In the genomic region with DNA sequence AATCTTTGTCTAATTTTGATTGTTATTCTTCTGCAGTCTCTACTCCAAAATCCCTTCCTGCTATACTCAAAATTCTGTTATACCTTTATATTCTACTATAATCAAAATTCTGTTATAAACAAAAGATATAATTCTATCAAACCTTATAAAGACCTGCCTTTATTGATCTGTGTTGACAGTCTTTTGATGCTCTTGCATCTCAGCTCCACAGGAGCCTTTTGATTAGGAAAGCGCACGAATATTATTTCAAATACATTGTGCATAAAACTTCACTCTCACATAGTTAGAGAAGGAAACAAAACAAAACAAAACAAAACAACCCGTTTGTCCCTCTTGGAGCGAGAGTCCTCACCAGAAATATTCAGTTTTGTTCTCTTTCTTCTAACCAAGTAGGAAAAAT, we compare ENCODE assay signal across 8 mouse cellular contexts. TPM values are rescaled to one million over a fixed set of nuclear protein-coding genes. Genes with fewer than 3 reads are reported as not detected.
DNase-seq lines count a peak whose midpoint lies in the region; ATAC-seq and TF ChIP-seq lines count a peak whose summit lies in the region.

No protein-coding gene starts in this region.

- no peak for TF ChIP-seq CTCF in thymus, adult 2 months (IDR thresholded peaks at IDR 0.05; ENCODE audit: borderline replicate concordance, control insufficient read depth, extremely low read depth, insufficient read depth, low read length, poor library complexity)

- peaks cover 7% of the 10 kb centered on the region for H3K4me1 ChIP-seq in kidney, embryonic 15.5 days
- no peaks in the 10 kb centered on the region; the same call in 1 of the 2 replicates for H3K4me1 ChIP-seq in embryonic facial prominence, embryonic 12.5 days
- H3K4me1 ChIP-seq in hindbrain, embryonic 14.5 days (replicated peaks; ENCODE audit: control insufficient read depth, insufficient read depth, low read length), result 0 out of 2 replicates have a peak, but pooled peaks cover 11% of the 10 kb centered on the region
- H3K4me1 ChIP-seq in midbrain, embryonic 16.5 days (ENCODE audit: control insufficient read depth, insufficient read depth, low read length), result peaks cover 17% of the 10 kb centered on the region
- H3K4me1 ChIP-seq in thymus, adult 2 months (replicated peaks; ENCODE audit: control insufficient read depth, insufficient read depth, low read length), result no peaks in the 10 kb centered on the region

- TF ChIP-seq POLR2A in thymus, adult 2 months (IDR thresholded peaks at IDR 0.05; ENCODE audit: control insufficient read depth, extremely low read depth, insufficient read depth, low read length, poor library complexity), result no peak

- no peak for ATAC-seq in kidney, embryonic 15.5 days (replicated peaks; ENCODE audit: low FRiP score)
- no peak for ATAC-seq in embryonic facial prominence, embryonic 12.5 days (ENCODE audit: insufficient number of reproducible peaks, insufficient read depth, low FRiP score, low TSS enrichment)
- ATAC-seq in hindbrain, embryonic 14.5 days (ENCODE audit: low FRiP score), result peak; percentile 6; the same call in 1 of the 2 replicates
- ATAC-seq in midbrain, embryonic 16.5 days, result peak; percentile 41

- H3K36me3 ChIP-seq in kidney, embryonic 15.5 days, result no peaks in the 10 kb centered on the region
- H3K36me3 ChIP-seq in embryonic facial prominence, embryonic 12.5 days, result no peaks in the 10 kb centered on the region
- peaks cover 18% of the 10 kb centered on the region for H3K36me3 ChIP-seq in hindbrain, embryonic 14.5 days (replicated peaks; ENCODE audit: control insufficient read depth, insufficient read depth)
- peaks cover 6% of the 10 kb centered on the region; the same call in 1 of the 2 replicates for H3K36me3 ChIP-seq in midbrain, embryonic 16.5 days (ENCODE audit: control insufficient read depth, insufficient read depth, low read length)
- H3K36me3 ChIP-seq in thymus, adult 2 months (ENCODE audit: control insufficient read depth, insufficient read depth, low read length), result no peaks in the 10 kb centered on the region

- H3K4me2 ChIP-seq in kidney, embryonic 15.5 days, result peak overlapping the region; percentile 67
- H3K4me2 ChIP-seq in embryonic facial prominence, embryonic 12.5 days (replicated peaks), result peak overlapping the region; percentile 55
- H3K4me2 ChIP-seq in hindbrain, embryonic 14.5 days (replicated peaks), result peak overlapping the region; percentile 57
- peak overlapping the region; percentile 57 for H3K4me2 ChIP-seq in midbrain, embryonic 16.5 days (ENCODE audit: low read length)

- 74% methylated on average over 4 of the region's 4 CpGs for WGBS in kidney, embryonic 15.5 days
- 72% methylated on average over 4 of the region's 4 CpGs for WGBS in embryonic facial prominence, embryonic 12.5 days
- 56% methylated on average over 4 of the region's 4 CpGs for WGBS in hindbrain, embryonic 14.5 days
- WGBS in midbrain, embryonic 16.5 days, result 42% methylated on average over 4 of the region's 4 CpGs
- 70% methylated on average over 4 of the region's 4 CpGs for WGBS in thymus, adult 2 months

- H3K9ac ChIP-seq in kidney, embryonic 15.5 days, result no peak overlapping the region
- H3K9ac ChIP-seq in embryonic facial prominence, embryonic 12.5 days, result no peak overlapping the region
- peak overlapping the region; percentile 67 for H3K9ac ChIP-seq in hindbrain, embryonic 14.5 days
- H3K9ac ChIP-seq in midbrain, embryonic 16.5 days (ENCODE audit: low read depth, low read length), result peak overlapping the region; percentile 92

- DNase-seq in kidney, adult 8-10 months, result no peak
- DNase-seq in hindbrain, embryonic 14.5 days (ENCODE audit: low spot score), result peak; percentile 55
- DNase-seq in ovary, postnatal 14 days (ENCODE audit: low spot score), result no peak
- no peak for DNase-seq in thymus, adult 2 months
- DNase-seq in embryo, embryonic 10.5 days (ENCODE audit: low spot score), result no peak

- H3K27ac ChIP-seq in kidney, embryonic 15.5 days, result no peak overlapping the region
- H3K27ac ChIP-seq in embryonic facial prominence, embryonic 12.5 days, result no peak overlapping the region
- H3K27ac ChIP-seq in hindbrain, embryonic 14.5 days, result peak overlapping the region; percentile 85
- peak overlapping the region; percentile 94 for H3K27ac ChIP-seq in midbrain, embryonic 16.5 days (ENCODE audit: low read length)
- no peak overlapping the region for H3K27ac ChIP-seq in thymus, adult 2 months (ENCODE audit: control insufficient read depth, insufficient read depth, low read length)

- H3K9me3 ChIP-seq in kidney, embryonic 15.5 days (replicated peaks), result no peaks in the 10 kb centered on the region; the same call in 1 of the 2 replicates
- no peaks in the 10 kb centered on the region for H3K9me3 ChIP-seq in embryonic facial prominence, embryonic 12.5 days
- H3K9me3 ChIP-seq in hindbrain, embryonic 14.5 days (ENCODE audit: control insufficient read depth, low read length), result peaks cover 2% of the 10 kb centered on the region; the same call in 1 of the 2 replicates
- no peaks in the 10 kb centered on the region for H3K9me3 ChIP-seq in midbrain, embryonic 16.5 days (replicated peaks; ENCODE audit: control insufficient read depth, low read length, poor library complexity, severe bottlenecking)

- peak overlapping the region; percentile 38 for H3K4me3 ChIP-seq in kidney, embryonic 15.5 days (replicated peaks)
- H3K4me3 ChIP-seq in embryonic facial prominence, embryonic 12.5 days, result peak overlapping the region; percentile 31
- peak overlapping the region; percentile 55 for H3K4me3 ChIP-seq in hindbrain, embryonic 14.5 days (replicated peaks; ENCODE audit: low read length)
- peak overlapping the region; percentile 88 for H3K4me3 ChIP-seq in midbrain, embryonic 16.5 days (ENCODE audit: low read depth, low read length)
- no peak overlapping the region for H3K4me3 ChIP-seq in thymus, adult 2 months (ENCODE audit: control insufficient read depth, insufficient read depth, low read length)

- 0 out of 2 replicates have a peak, but pooled peaks cover 3% of the 10 kb centered on the region for H3K27me3 ChIP-seq in kidney, embryonic 15.5 days
- H3K27me3 ChIP-seq in embryonic facial prominence, embryonic 12.5 days, result no peaks in the 10 kb centered on the region
- H3K27me3 ChIP-seq in hindbrain, embryonic 14.5 days (ENCODE audit: control insufficient read depth, insufficient read depth, low read length), result no peaks in the 10 kb centered on the region
- no peaks in the 10 kb centered on the region for H3K27me3 ChIP-seq in midbrain, embryonic 16.5 days (ENCODE audit: control insufficient read depth, insufficient read depth, low read depth, low read length)
- no peaks in the 10 kb centered on the region for H3K27me3 ChIP-seq in thymus, adult 2 months (ENCODE audit: control insufficient read depth, insufficient read depth, low read length)

RNA-seq across cellular contexts. Expression of a gene that starts 0.4 kb away (rescaled TPM):
- polyA plus RNA-seq in kidney, embryonic 15.5 days (2015; fragmentation: Nextera tagmentation; extraction: Ambion mirVana), result 0.69 and 3.2 TPM in 2 replicates
- 8.5 and 10.8 TPM in 2 replicates for polyA plus RNA-seq in embryonic facial prominence, embryonic 12.5 days (2016; fragmentation: Nextera tagmentation; extraction: Ambion mirVana)
- polyA plus RNA-seq in hindbrain, embryonic 14.5 days (2014; fragmentation: Nextera tagmentation; extraction: Ambion mirVana), result 116 and 126 TPM in 2 replicates
- 134 and 138 TPM in 2 replicates for polyA plus RNA-seq in midbrain, embryonic 16.5 days (2015; fragmentation: Nextera tagmentation; extraction: Ambion mirVana)
- polyA plus RNA-seq in thymus, adult 2 months (2012; rRNA removed), result 0.15 TPM in 2 replicates

RNA-seq across cellular contexts. Expression of a gene that starts 58.8 kb away (rescaled TPM):
- polyA plus RNA-seq in kidney, embryonic 15.5 days (2015; fragmentation: Nextera tagmentation; extraction: Ambion mirVana), result 31.1 and 35.1 TPM in 2 replicates
- polyA plus RNA-seq in embryonic facial prominence, embryonic 12.5 days (2016; fragmentation: Nextera tagmentation; extraction: Ambion mirVana), result 28.5 and 28.6 TPM in 2 replicates
- polyA plus RNA-seq in hindbrain, embryonic 14.5 days (2014; fragmentation: Nextera tagmentation; extraction: Ambion mirVana), result 38.1 and 41.3 TPM in 2 replicates
- polyA plus RNA-seq in midbrain, embryonic 16.5 days (2015; fragmentation: Nextera tagmentation; extraction: Ambion mirVana), result 31.7 and 33.9 TPM in 2 replicates
- polyA plus RNA-seq in thymus, adult 2 months (2012; rRNA removed), result 13.6 and 16.4 TPM in 2 replicates

Comparison
In these comparisons a context has a peak if more than half of its experiments do, and no peak if none do; other contexts are left out.
1. ATAC-seq: peak in hindbrain, embryonic 14.5 days (single experiment) and midbrain, embryonic 16.5 days (single experiment); none in kidney, embryonic 15.5 days (single experiment) and embryonic facial prominence, embryonic 12.5 days (single experiment).
2. H3K27ac ChIP-seq: peak in hindbrain, embryonic 14.5 days (single experiment) and midbrain, embryonic 16.5 days (single experiment); none in kidney, embryonic 15.5 days (single experiment), embryonic facial prominence, embryonic 12.5 days (single experiment) and thymus, adult 2 months (single experiment).
3. H3K9ac ChIP-seq: peak in hindbrain, embryonic 14.5 days (single experiment) and midbrain, embryonic 16.5 days (single experiment); none in kidney, embryonic 15.5 days (single experiment) and embryonic facial prominence, embryonic 12.5 days (single experiment).
4. Peak in every context shown above with its lines, with median percentiles within 50 percentile points of each other: H3K4me2 ChIP-seq.